Mouse (Mus musculus) cerebellum, adult 9-10 months (tissue): ENCODE data around the gene Ice1.

Experiments
- DNase-seq: peaks from one replicate; pipeline ENCODE4 v3.0.0; 2022

The Ice1 gene

GRCm38 (mm10) chr13:70637282-70637661 lies at the start of gene Ice1:
Gene Ice1, minus strand, starts transcription at chr13:70637634.
- DNase-seq, result no peak

GRCm38 (mm10) chr13:70685825-70686224 lies 48.4 kb upstream of the Ice1 start:
- DNase-seq, result no peak

- DNase-seq, result no peak
Measured at GRCm38 (mm10) chr13:70684976-70685609, 47.7 kb upstream of the Ice1 start.

GRCm38 (mm10) chr13:70681411-70682183 lies 44.2 kb upstream of the Ice1 start:
- no peak for DNase-seq

- no peak for DNase-seq
Measured at GRCm38 (mm10) chr13:70680316-70680715, 42.9 kb upstream of the Ice1 start.

GRCm38 (mm10) chr13:70677689-70678088 lies 40.3 kb upstream of the Ice1 start:
- no peak for DNase-seq

GRCm38 (mm10) chr13:70676243-70677183 lies 39.1 kb upstream of the Ice1 start:
- DNase-seq, result no peak

- no peak for DNase-seq
Measured at GRCm38 (mm10) chr13:70674998-70675397, 37.6 kb upstream of the Ice1 start.

- DNase-seq, result no peak
Measured at GRCm38 (mm10) chr13:70670080-70670479, 32.6 kb upstream of the Ice1 start.

GRCm38 (mm10) chr13:70659715-70660114 lies 22.3 kb upstream of the Ice1 start:
- no peak for DNase-seq

- no peak for DNase-seq
Measured at GRCm38 (mm10) chr13:70656741-70657140, 19.3 kb upstream of the Ice1 start.

- DNase-seq, result no peak
Measured at GRCm38 (mm10) chr13:70656329-70656728, 18.9 kb upstream of the Ice1 start.

- DNase-seq, result no peak
Measured at GRCm38 (mm10) chr13:70655570-70655969, 18.1 kb upstream of the Ice1 start.

GRCm38 (mm10) chr13:70654091-70654770 lies 16.8 kb upstream of the Ice1 start:
- DNase-seq, result no peak

GRCm38 (mm10) chr13:70653457-70653856 lies 16.0 kb upstream of the Ice1 start:
- no peak for DNase-seq

- DNase-seq, result no peak
Measured at GRCm38 (mm10) chr13:70650011-70650436, 12.6 kb upstream of the Ice1 start.

- DNase-seq, result no peak
Measured at GRCm38 (mm10) chr13:70645968-70646505, 8.6 kb upstream of the Ice1 start.

- no peak for DNase-seq
Measured at GRCm38 (mm10) chr13:70644083-70644462, 6.6 kb upstream of the Ice1 start.

GRCm38 (mm10) chr13:70643408-70644082 lies 6.1 kb upstream of the Ice1 start:
- DNase-seq, result peak; percentile 67

- no peak for DNase-seq
Measured at GRCm38 (mm10) chr13:70641941-70642340, 4.5 kb upstream of the Ice1 start.

- DNase-seq, result no peak
Measured at GRCm38 (mm10) chr13:70641381-70641780, 3.9 kb upstream of the Ice1 start.

GRCm38 (mm10) chr13:70639639-70640038 lies 2.2 kb upstream of the Ice1 start:
- DNase-seq, result no peak
